Mouse (Mus musculus) embryonic facial prominence, embryonic 15.5 days (tissue): ENCODE data around the gene Neurog2. TPM values are rescaled to one million over a fixed set of nuclear protein-coding genes. Genes with fewer than 3 reads are reported as not detected.

ENCODE experiments used
- ATAC-seq: fragments of 200-750 bp; cut with Nextera tagmentation; 2 replicates; pipeline ENCODE4 v1.8.0; 2017; ENCODE audit warnings: low read depth, moderate TSS enrichment; ENCODE audit not compliant: insufficient number of reproducible peaks, low FRiP score, low TSS enrichment
- H3K27ac ChIP-seq: fragments of 300-500 bp; sonication (generic); replicated peaks from 2 replicates; pipeline ENCODE4 v1.5.1; 2015; ENCODE audit warnings: mild to moderate bottlenecking, inconsistent platforms
- H3K27me3 ChIP-seq: fragments of 300-500 bp; sonication (generic); 2 replicates; pipeline ENCODE4 v1.6.1; 2015; ENCODE audit warnings: inconsistent platforms
- H3K36me3 ChIP-seq: fragments of 300-500 bp; sonication (generic); 2 replicates; pipeline ENCODE4 v1.6.1; 2015; ENCODE audit warnings: mild to moderate bottlenecking, inconsistent platforms
- H3K4me1 ChIP-seq: fragments of 300-500 bp; sonication (generic); 2 replicates; pipeline ENCODE4 v1.6.1; 2015; ENCODE audit warnings: inconsistent platforms
- H3K4me2 ChIP-seq: fragments of 300-500 bp; sonication (generic); replicated peaks from 2 replicates; pipeline ENCODE4 v1.6.1; 2015; ENCODE audit warnings: mild to moderate bottlenecking, inconsistent platforms
- H3K4me3 ChIP-seq: fragments of 300-500 bp; sonication (generic); replicated peaks from 2 replicates; pipeline ENCODE4 v1.5.1; 2015; ENCODE audit warnings: mild to moderate bottlenecking, inconsistent platforms
- H3K9ac ChIP-seq: fragments of 300-500 bp; sonication (generic); 2 replicates; pipeline ENCODE4 v1.6.1; 2015; ENCODE audit warnings: inconsistent platforms
- H3K9me3 ChIP-seq: fragments of 300-500 bp; sonication (generic); replicated peaks from 2 replicates; pipeline ENCODE4 v1.6.1; 2016; ENCODE audit warnings: inconsistent platforms
- WGBS: fragments of 180-500 bp; shearing (Covaris S2); methylation state at CpG from one replicate; pipeline ENCODE4 v1.1.7; 2015; 5-methylcytosine and 5-hydroxymethylcytosine counted together
- polyA plus RNA-seq: library from polyadenylated mRNA; unstranded; fragments of >200 nt; fragmentation: Nextera tagmentation; extraction: Ambion mirVana; gene quantifications from 2 replicates; pipeline ENCODE4 v1.2.1, GENCODE M21; 2015

Neurog2 gene
- polyA plus RNA-seq, result 0.07 and 0.28 TPM in 2 replicates

DNA sequence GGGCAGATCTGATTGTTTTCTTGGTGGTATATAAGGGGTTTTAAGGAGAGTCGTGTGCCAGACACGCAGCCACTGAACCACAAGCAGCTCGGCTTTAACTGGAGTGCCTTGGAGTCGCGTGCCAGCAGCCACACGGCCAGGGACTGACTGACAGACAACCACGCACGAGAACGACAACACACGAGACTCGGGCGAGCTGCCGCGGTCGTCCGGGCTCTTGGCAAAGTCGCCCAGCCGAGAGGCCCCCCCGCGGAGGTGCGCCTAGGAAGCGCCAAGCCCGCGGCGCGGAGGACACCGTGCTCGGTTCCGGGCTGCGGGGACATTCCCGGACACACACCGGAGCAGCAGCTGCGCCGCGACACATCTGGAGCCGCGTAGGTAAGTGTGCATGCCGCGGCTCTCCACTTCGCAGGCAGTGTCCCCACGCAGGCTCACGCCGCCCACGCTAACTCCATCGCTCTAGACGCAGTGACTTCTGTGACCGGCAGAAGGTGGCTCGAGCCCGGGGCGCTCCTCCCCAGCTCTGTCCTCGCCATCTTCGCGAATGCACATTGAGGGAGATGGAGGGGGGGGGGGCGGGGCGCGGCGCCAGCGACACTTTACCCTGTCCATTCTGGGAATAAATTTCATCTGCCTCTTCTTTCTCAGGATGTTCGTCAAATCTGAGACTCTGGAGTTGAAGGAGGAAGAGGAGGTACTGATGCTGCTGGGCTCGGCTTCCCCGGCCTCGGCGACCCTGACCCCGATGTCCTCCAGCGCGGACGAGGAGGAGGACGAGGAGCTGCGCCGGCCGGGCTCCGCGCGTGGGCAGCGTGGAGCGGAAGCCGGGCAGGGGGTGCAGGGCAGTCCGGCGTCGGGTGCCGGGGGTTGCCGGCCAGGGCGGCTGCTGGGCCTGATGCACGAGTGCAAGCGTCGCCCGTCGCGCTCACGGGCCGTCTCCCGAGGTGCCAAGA, at the start of gene Neurog2:
Gene Neurog2 (plus strand): TSS at position 56 of the 953 bp plus-strand sequence.
- Histone ChIP-seq H3K4me1 (peaks cover 32% of the 10 kb centered on the region), H3K27ac (no peak within 1 kb of the TSS), H3K9me3 (no peaks in the 10 kb centered on the region), H3K4me3 (peak within 1 kb of the TSS; percentile 46), H3K4me2 (peak within 1 kb of the TSS; percentile 79), H3K9ac (no peak within 1 kb of the TSS), H3K36me3 (no peaks in the 10 kb centered on the region), H3K27me3 (peaks cover 91% of the 10 kb centered on the region)
- peak; percentile 22; the same call in 1 of the 2 replicates for ATAC-seq
- WGBS, result under 1% methylated on average over 92 of the region's 92 CpGs

DNA sequence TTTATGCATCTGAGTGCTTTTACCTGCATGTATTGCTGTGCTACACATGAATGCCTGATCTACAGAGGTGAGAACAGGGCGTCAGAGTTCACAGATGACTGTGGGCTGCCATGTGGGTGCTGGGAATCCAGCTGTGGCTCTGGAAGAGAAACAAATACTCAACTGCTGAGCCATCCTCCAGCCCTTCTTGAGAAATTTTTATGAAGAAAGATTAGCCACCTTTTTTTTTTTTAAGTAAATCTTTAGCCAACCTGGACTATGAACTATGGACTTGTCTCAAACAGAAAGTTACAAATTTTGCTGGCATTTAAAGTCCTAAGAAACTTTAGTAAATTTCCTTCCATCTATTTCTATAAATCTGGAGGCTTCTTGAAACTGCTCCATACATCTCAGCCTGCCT, 35.8 kb upstream of the Neurog2 start:
- Histone ChIP-seq H3K27me3 (no peaks in the 10 kb centered on the region), H3K4me1 (no peaks in the 10 kb centered on the region), H3K27ac (no peak overlapping the region), H3K9ac (no peak overlapping the region), H3K4me2 (no peak overlapping the region), H3K4me3 (no peak overlapping the region), H3K9me3 (no peaks in the 10 kb centered on the region), H3K36me3 (peaks cover 11% of the 10 kb centered on the region)
- 73% methylated on average over 1 of the region's 1 CpGs for WGBS
- ATAC-seq, result no peak

DNA sequence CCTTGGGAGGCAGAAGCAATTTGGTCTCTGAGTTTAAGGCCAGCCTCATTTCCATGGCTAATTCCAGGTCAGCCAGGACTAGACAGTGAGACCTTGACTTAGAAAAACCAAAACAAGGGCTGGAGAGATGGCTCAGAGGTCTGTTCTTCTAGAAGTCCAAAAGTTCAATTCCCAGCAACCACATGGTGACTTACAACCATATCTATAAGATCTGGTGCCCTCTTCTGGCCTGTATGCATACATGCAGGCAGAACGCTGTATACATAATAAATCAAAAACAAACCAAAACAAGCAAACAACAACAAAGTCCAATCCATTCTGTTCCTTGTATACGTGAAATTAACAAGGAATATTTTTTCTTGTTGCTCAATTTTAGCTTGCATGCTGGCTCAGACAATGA, 24.8 kb upstream of the Neurog2 start:
- Histone ChIP-seq H3K36me3 (peaks cover 25% of the 10 kb centered on the region), H3K4me1 (no peaks in the 10 kb centered on the region), H3K9ac (no peak overlapping the region), H3K4me3 (no peak overlapping the region), H3K9me3 (no peaks in the 10 kb centered on the region), H3K27me3 (no peaks in the 10 kb centered on the region), H3K4me2 (no peak overlapping the region), H3K27ac (no peak overlapping the region)
- WGBS, result 86% methylated on average over 2 of the region's 2 CpGs
- ATAC-seq, result no peak

DNA sequence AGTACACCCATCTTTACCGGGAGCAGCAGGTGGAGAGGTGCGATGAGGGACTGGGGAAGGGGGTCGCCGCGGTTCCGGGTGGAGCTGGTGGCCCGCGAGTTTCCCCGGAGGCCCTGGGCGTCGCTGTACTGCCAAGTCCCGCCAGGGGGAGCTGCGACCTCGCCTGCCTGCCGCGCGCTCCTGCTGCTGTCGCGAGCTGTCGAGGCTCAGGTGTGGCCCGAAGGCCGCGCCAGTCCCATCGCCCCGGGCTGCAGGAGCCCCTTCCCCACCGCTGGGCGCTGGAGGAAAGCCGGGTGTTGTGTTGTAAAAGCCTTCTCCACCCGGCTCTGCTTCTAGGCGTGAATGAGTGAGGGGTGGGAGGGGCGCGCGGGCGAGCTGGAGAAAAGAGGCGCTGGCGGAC, 7.6 kb upstream of the Neurog2 start:
- Histone ChIP-seq H3K36me3 (no peaks in the 10 kb centered on the region), H3K4me2 (peak overlapping the region; percentile 75), H3K27ac (no peak overlapping the region), H3K4me3 (peak overlapping the region; percentile 42), H3K9ac (no peak overlapping the region), H3K9me3 (no peaks in the 10 kb centered on the region), H3K27me3 (peaks cover 64% of the 10 kb centered on the region), H3K4me1 (peaks cover 22% of the 10 kb centered on the region)
- 0% methylated on average over 36 of the region's 36 CpGs for WGBS
- peak; percentile 69 for ATAC-seq

DNA sequence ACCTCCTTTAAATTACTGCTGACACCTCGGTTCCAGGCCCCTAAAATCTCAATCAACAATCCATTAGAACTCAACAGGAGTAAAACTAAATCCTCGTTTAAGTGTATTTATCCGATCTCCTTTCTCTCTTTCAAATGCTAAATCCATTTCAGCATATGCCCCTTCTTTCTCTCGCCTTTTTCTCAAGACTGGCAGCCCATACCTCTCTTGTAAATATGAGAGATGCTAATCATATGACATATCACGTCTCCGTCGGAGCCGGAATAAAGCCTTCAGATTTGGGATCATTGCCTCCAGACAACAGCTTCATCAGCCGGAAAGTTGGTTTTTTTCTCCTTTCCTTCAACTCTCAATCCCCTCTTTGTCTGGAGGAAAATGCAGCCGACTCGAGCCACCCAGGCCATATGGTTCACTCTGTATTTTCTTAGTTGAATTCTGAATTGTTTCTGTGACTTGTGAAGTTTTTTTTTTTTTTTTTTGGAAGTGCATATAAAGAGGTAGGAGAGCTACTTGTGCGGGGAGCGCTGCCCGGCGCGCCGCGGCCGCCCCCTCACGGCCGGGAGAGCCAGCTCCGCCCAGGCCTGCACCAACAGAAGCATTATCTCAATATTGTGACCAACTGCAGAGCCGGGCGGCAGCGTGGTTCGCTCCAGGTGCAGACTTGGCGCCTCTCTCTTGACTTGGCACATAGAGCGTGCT, 7.1 kb upstream of the Neurog2 start:
- under 1% methylated on average over 28 of the region's 28 CpGs for WGBS

DNA sequence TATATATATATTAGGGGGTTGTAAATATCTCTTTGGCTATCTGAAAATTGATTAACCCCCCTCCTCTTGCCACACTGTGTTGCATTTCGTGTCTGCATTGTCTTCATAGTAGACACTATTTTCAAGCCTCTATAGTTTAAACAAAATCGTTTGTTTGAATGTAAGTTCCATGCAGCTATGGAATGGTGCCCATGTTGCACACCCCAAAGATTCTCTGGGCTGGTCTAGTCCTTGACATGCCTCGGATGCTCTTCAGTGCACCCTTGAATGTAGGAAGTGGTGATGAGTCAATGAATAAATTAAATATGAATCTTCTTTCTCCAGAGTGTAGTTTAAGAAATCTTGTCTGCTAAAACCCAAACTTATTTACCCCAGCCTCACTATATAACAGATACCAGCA, 6.4 kb upstream of the Neurog2 start:
- H3K36me3 ChIP-seq, result no peaks in the 10 kb centered on the region
- 7% methylated on average over 3 of the region's 3 CpGs for WGBS
- ATAC-seq, result no peak

More for the DNA sequence above, 7.1 kb upstream of the Neurog2 start:
- Histone ChIP-seq H3K9me3 (no peaks in the 10 kb centered on the region), H3K4me3 (peak overlapping the region; percentile 42), H3K36me3 (no peaks in the 10 kb centered on the region), H3K27ac (no peak overlapping the region), H3K27me3 (peaks cover 69% of the 10 kb centered on the region), H3K4me2 (peak overlapping the region; percentile 75), H3K4me1 (peaks cover 22% of the 10 kb centered on the region), H3K9ac (no peak overlapping the region)
- no peak for ATAC-seq

DNA sequence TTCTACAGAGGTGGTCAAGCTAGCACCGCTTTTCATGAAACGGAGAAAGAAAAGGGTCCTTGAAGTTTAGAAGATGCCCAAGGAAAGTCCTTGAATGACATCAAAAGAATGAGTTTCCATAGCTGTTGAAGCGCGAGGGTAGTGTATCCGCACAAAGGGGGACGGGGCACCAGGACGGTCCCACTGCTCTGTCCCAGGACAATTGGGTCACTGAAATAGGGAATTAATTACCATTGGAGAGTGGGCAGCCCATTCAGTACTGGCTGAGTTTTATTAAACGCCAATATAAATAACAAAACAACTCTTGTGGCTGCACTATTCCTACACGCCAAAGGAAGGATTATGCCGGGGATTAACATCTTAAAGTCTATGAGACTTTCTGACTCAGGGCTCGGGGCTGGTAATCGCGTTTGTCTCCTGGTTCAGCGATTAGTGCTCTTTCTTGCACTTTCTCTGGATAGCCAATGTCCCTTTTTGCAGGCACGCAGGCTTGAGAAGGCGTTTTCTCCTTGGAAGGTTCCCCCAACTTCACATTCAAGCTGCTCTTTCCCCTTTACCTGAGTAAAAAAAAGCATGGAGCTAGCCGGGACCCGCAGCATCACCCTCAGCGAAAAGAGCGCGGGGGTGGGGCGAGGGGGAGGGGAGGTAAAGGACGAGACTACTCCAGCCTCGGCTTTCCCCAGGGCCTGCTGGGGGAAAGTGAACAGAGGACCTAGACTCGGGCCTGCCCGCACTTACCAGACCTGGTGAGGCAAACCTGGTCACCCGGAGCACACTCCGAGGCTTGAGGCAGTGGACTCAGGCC, 5.6 kb upstream of the Neurog2 start:
- Histone ChIP-seq H3K9me3 (no peaks in the 10 kb centered on the region), H3K36me3 (no peaks in the 10 kb centered on the region), H3K4me2 (no peak overlapping the region), H3K9ac (no peak overlapping the region), H3K27me3 (peaks cover 84% of the 10 kb centered on the region), H3K4me1 (peaks cover 25% of the 10 kb centered on the region), H3K27ac (no peak overlapping the region), H3K4me3 (no peak overlapping the region)
- ATAC-seq, result no peak
- WGBS, result 1% methylated on average over 28 of the region's 28 CpGs

More for the DNA sequence above, 6.4 kb upstream of the Neurog2 start:
- H3K4me1 ChIP-seq, result peaks cover 22% of the 10 kb centered on the region
- H3K27ac ChIP-seq, result no peak overlapping the region
- no peak overlapping the region for H3K4me2 ChIP-seq
- H3K27me3 ChIP-seq, result peaks cover 76% of the 10 kb centered on the region
- no peaks in the 10 kb centered on the region for H3K9me3 ChIP-seq
- H3K4me3 ChIP-seq, result no peak overlapping the region
- H3K9ac ChIP-seq, result no peak overlapping the region

DNA sequence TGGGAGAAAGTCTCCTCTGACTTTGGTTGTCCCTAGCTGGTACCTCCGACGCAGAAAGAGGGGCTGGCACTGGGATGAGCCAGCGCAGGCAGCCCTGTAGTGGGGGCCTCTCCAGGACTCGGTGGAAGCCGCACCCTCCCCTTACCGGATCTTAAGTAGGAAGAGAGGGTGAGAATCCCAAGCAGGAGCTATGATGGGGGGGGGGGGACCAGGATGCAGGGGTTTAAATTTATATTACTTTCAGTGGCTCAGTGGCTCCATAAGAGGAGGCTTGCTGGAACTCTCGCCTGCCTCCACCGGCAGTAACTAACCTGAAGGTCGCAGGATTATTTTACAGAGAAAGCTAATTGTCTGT, 5.0 kb upstream of the Neurog2 start:
- 0 out of 2 replicates have a peak overlapping the region, but pooled peaks have one; percentile 11 for H3K4me3 ChIP-seq
- H3K36me3 ChIP-seq, result no peaks in the 10 kb centered on the region
- no peak overlapping the region for H3K27ac ChIP-seq
- peaks cover 90% of the 10 kb centered on the region for H3K27me3 ChIP-seq
- ATAC-seq, result no peak
- 0 out of 2 replicates have a peak overlapping the region, but pooled peaks have one; percentile 11 for H3K4me2 ChIP-seq
- no peaks in the 10 kb centered on the region for H3K9me3 ChIP-seq
- peaks cover 31% of the 10 kb centered on the region for H3K4me1 ChIP-seq
- no peak overlapping the region for H3K9ac ChIP-seq
- 3% methylated on average over 9 of the region's 9 CpGs for WGBS

DNA sequence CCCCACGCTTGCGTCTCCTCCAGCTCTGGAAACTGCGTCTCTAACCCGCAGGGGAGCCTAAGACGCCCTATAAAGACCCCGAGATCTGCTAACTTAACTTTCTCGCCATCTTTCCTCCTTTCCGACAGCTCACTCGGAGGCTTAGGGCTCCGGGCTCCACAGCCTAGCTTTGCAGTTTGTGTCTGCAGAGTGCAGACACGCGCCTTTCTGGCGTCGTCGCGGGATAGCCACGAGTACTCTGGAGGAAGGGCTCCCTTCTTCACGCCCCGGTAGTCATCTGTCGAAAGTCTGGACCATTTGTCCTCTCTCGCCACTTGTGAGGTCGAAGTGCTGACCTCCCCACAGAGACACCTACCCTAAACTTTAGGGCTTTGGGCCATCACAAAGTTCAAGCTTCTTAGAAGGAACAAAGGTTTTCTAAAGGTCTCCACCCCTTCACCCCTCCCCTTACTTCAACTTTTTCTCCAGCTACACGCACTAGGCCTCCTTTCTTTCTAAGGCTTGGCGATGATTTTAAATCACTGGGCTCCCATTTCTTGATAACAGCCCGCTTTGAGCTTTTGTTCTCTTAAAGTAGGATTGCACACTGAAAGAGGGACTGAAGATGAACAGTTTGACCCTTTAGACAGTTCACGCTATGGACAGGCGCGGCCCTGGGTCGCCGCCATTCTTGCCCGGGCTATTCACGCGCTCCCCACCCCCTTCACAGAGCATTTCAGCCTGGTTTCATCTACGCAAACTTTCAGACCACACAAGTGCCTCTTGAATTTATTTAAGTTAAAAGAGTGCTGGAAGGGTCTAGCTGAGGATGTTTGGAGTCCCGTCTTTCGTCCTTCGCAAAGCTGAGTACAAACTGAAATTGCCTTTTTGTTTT, 4.4 kb upstream of the Neurog2 start:
- H3K9ac ChIP-seq, result no peak overlapping the region
- peaks cover 90% of the 10 kb centered on the region for H3K27me3 ChIP-seq
- H3K27ac ChIP-seq, result no peak overlapping the region
- H3K4me1 ChIP-seq, result peaks cover 37% of the 10 kb centered on the region
- H3K36me3 ChIP-seq, result no peaks in the 10 kb centered on the region
- no peaks in the 10 kb centered on the region for H3K9me3 ChIP-seq
- 0 out of 2 replicates have a peak overlapping the region, but pooled peaks have one; percentile 11 for H3K4me2 ChIP-seq
- 0 out of 2 replicates have a peak overlapping the region, but pooled peaks have one; percentile 11 for H3K4me3 ChIP-seq
- no peak for ATAC-seq
- WGBS, result 3% methylated on average over 37 of the region's 37 CpGs

DNA sequence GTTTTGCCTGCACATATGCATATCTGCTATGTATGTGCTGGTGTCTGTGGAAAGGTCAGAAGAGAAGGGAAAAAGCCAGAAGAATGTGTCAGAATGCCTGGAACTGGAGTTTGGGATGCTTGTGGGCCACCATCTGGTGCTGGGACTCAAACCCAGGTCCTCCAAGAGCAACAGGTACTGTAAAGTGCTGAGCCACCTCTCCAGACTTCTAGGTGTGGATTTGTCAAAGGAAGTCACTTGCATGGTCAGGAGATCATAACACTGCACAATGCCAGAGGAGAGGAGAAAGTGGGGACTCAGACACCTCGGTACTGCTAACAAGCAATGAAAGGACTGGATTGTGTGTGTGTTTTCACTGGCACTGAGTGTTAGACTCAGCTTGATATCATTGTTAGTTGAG, 2.7 kb upstream of the Neurog2 start:
- H3K27ac ChIP-seq, result no peak overlapping the region
- peaks cover 48% of the 10 kb centered on the region for H3K4me1 ChIP-seq
- H3K9me3 ChIP-seq, result no peaks in the 10 kb centered on the region
- no peak overlapping the region for H3K4me2 ChIP-seq
- WGBS, result 5% methylated on average over 1 of the region's 1 CpGs
- peaks cover 94% of the 10 kb centered on the region for H3K27me3 ChIP-seq
- ATAC-seq, result no peak
- no peak overlapping the region for H3K4me3 ChIP-seq
- no peaks in the 10 kb centered on the region for H3K36me3 ChIP-seq
- H3K9ac ChIP-seq, result no peak overlapping the region
